Mouse (Mus musculus): ENCODE results near the gene Exoc3l2.

DNA sequence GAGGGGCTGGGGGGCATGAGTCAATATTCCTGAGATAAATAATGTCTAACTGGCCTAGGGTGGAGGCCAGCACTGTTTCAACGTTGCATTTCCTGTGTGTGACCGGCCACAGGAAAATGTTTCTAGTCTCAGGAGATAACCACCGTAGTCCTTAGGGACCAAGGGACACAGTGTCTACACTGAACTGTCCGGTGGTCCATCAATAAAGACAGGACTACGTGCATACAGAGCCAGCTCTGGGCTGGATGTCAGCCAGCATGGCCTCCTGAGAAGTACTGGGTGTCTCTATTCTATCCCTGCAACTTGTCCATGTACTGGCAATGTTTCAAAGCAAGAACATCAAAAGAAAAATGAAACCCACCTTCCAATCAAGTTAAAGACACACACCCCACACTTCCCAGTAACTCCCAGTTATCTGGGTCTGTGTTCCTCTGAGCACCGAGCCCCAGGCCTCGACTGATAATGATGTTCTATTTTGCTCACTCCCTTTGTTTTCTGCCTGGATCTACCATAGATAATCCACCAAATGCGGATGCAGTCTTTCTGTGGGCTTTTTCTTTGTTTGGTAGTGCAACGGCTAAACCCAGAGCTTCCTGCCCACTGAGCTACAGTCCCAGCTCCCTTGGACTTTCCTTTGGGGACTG lies 21.6 kb upstream of the Exoc3l2 start:
- TF ChIP-seq CTCF (IDR thresholded peaks at IDR 0.05; ENCODE audit: control insufficient read depth, insufficient read depth, insufficient read length) (no peak), MAX (IDR thresholded peaks at IDR 0.05) (no peak), USF1 (IDR thresholded peaks at IDR 0.05; ENCODE audit: low read depth) (no peak), CEBPB (IDR thresholded peaks at IDR 0.05; ENCODE audit: low read depth) (no peak)
